Mouse (Mus musculus) lung, embryonic 14.5 days (tissue): ENCODE measurements at regions not wholly inside any gene's neighbourhood (a gene's known extent, or its start where the extent isn't known, plus 50 kb on each side); places are given as distances from the start of the nearest gene placed in this dataset.

ENCODE experiments used
- ATAC-seq: fragments of 200-750 bp; cut with Nextera tagmentation; 2 replicates; pipeline ENCODE4 v1.8.0; 2017; ENCODE audit warnings: mild to moderate bottlenecking, moderate TSS enrichment, moderate library complexity; ENCODE audit not compliant: insufficient read depth
- DNase-seq: peaks from one replicate; pipeline ENCODE4 v3.0.0-alpha.2; 2015
- H3K27ac ChIP-seq: fragments of 300-500 bp; sonication (generic); 2 replicates; pipeline ENCODE4 v1.5.1; 2014; ENCODE audit warnings: low read depth, mild to moderate bottlenecking, moderate library complexity
- H3K27me3 ChIP-seq: fragments of 300-500 bp; sonication (generic); 2 replicates; pipeline ENCODE4 v1.6.1; 2014; ENCODE audit warnings: low read length, control low read depth; ENCODE audit not compliant: insufficient read depth
- H3K36me3 ChIP-seq: fragments of 300-500 bp; sonication (generic); 2 replicates; pipeline ENCODE4 v1.6.1; 2014; ENCODE audit warnings: control low read depth; ENCODE audit not compliant: insufficient read depth
- H3K4me1 ChIP-seq: fragments of 300-500 bp; sonication (generic); 2 replicates; pipeline ENCODE4 v1.6.1; 2014; ENCODE audit warnings: antibody characterized with exemption, control low read depth; ENCODE audit not compliant: insufficient read depth
- H3K4me2 ChIP-seq: fragments of 300-500 bp; sonication (generic); 2 replicates; pipeline ENCODE4 v1.6.1; 2014; ENCODE audit warnings: mild to moderate bottlenecking
- H3K4me3 ChIP-seq: fragments of 300-500 bp; sonication (generic); 2 replicates; pipeline ENCODE4 v1.5.1; 2014; ENCODE audit warnings: low read depth, low read length
- H3K9ac ChIP-seq: fragments of 300-500 bp; sonication (generic); 2 replicates; pipeline ENCODE4 v1.6.1; 2014
- H3K9me3 ChIP-seq: fragments of 300-500 bp; sonication (generic); 2 replicates; pipeline ENCODE4 v1.6.1; 2016; ENCODE audit warnings: low read depth, low read length, control low read depth
- CTCF ChIP-seq: IDR thresholded peaks from 2 replicates; pipeline ENCODE4 v1.5.1; 2016; ENCODE audit warnings: antibody characterized with exemption, low read depth
- WGBS: fragments of 180-500 bp; shearing (Covaris S2); extraction: QIAGEN DNeasy Blood & Tissue Kit; methylation state at CpG from one replicate; pipeline ENCODE4 v1.1.7; 2014; 5-methylcytosine and 5-hydroxymethylcytosine counted together

DNA sequence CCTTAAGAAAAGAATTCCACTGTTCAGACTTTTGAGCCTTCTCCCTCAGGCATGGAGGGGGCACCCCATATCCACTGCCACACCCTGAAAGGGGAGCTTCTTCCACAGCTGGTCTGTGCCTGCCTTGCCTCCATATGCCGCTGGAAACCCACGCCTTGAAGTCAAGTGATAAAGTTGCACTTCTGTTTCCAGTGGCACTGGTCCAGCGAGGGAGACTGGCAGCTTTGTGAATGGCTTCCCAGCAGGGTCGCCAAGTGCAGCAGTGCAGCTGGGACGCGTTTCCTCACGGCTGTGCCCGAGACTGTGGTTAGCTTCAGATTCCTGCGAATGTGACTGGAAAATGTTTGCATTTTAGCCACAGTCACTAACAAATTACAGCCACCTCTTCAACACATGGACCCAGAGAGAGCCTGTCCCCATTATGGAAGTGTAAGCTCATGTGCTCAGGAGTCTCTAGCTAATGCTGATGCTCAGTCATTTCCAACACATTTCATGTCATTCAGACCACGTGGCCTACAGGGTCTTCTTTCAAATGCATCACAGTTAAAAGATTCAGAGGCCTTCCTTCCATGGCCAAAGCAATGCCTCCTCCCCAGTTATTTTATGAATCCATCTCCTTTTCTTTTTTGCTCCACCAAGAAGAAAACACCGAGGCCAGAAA lies 557.2 kb upstream of the Mpdz start:
- H3K9ac ChIP-seq, result no peak overlapping the region
- H3K4me1 ChIP-seq, result peaks cover 6% of the 10 kb centered on the region; the same call in 1 of the 2 replicates
- DNase-seq (peak; percentile 97), ATAC-seq (peak; percentile 97)
- no peaks in the 10 kb centered on the region for H3K27me3 ChIP-seq
- peak overlapping the region; percentile 88 for H3K27ac ChIP-seq
- H3K36me3 ChIP-seq, result no peaks in the 10 kb centered on the region
- no peak overlapping the region for H3K4me2 ChIP-seq
- 19% methylated on average over 11 of the region's 11 CpGs for WGBS
- H3K9me3 ChIP-seq, result no peaks in the 10 kb centered on the region
- H3K4me3 ChIP-seq, result no peak overlapping the region
- no peak for TF ChIP-seq CTCF

DNA sequence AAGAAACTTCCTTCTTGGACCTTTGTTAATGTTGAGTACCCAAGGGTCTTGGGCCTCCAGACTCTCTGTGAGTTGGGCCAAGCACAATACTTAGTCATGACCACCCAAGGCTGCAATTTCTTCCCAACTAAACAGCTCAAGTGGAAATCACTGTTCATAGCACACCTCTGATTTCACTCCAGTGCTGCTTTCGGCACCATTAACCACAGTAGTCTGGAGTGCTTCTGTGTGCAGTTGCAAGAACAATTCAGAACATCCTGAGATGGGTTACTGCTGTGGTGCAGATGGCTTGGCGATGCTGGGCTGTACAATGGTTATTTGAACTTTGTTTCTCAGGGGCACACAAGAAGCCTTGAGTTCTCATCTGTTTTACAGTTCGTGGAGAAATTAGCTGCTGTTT lies 556.5 kb upstream of the Mpdz start:
- H3K27me3 ChIP-seq, result no peaks in the 10 kb centered on the region
- WGBS, result 85% methylated on average over 3 of the region's 3 CpGs
- no peak overlapping the region for H3K4me2 ChIP-seq
- no peak overlapping the region for H3K27ac ChIP-seq
- TF ChIP-seq CTCF, result no peak
- H3K4me3 ChIP-seq, result no peak overlapping the region
- ATAC-seq (no peak), DNase-seq (no peak)
- H3K4me1 ChIP-seq, result peaks cover 6% of the 10 kb centered on the region; the same call in 1 of the 2 replicates
- no peaks in the 10 kb centered on the region for H3K9me3 ChIP-seq
- no peaks in the 10 kb centered on the region for H3K36me3 ChIP-seq
- no peak overlapping the region for H3K9ac ChIP-seq

DNA sequence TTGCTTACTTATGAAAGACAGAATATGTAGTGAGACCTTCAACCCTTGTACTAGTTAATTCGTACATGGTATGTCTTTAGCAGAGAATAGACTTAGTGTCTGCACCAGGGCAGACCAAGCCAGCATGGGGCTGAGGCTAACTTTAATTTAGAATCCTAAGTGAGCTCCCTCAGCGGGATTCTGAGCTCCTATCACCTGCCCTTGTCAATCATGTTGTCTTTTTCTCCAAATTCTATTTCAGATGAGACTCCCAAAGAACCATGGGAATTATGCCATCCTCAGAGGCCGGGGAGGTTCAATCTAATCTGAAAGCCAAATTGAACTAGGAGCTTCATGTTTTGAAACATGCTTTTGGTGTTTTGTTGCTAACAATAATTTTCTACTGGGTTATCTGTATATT lies 553.8 kb upstream of the Mpdz start:
- TF ChIP-seq CTCF, result no peak
- H3K4me3 ChIP-seq, result no peak overlapping the region
- no peak for ATAC-seq
- no peak overlapping the region for H3K27ac ChIP-seq
- H3K9me3 ChIP-seq, result no peaks in the 10 kb centered on the region
- no peak for DNase-seq
- no peaks in the 10 kb centered on the region for H3K36me3 ChIP-seq
- no peaks in the 10 kb centered on the region for H3K27me3 ChIP-seq
- H3K4me2 ChIP-seq, result no peak overlapping the region
- H3K9ac ChIP-seq, result no peak overlapping the region
- H3K4me1 ChIP-seq, result peaks cover 6% of the 10 kb centered on the region; the same call in 1 of the 2 replicates
- 65% methylated on average over 3 of the region's 3 CpGs for WGBS

DNA sequence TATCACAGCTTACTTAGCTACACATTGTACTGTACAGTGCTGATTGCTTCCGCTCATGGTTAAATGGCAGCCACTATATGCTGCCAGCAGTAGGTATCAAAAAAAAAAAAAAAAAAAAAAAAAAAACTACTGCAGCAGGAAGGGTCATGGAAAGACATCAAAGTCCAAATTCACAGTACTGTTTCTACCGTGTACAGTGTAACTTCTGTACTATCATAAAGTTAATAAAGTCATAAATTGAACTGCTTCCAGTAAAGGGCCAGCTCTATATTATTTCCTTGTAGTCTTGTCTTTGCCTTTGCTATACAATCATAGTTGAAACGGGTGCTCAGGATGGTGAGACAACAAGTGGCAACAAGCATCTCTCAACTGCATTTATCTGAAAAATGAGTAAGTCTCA lies 552.6 kb upstream of the Mpdz start:
- H3K9me3 ChIP-seq, result no peaks in the 10 kb centered on the region
- no peak overlapping the region for H3K27ac ChIP-seq
- ATAC-seq, result no peak
- H3K4me3 ChIP-seq, result no peak overlapping the region
- H3K27me3 ChIP-seq, result no peaks in the 10 kb centered on the region
- no peak overlapping the region for H3K9ac ChIP-seq
- no peak overlapping the region for H3K4me2 ChIP-seq
- WGBS, result 82% methylated on average over 3 of the region's 3 CpGs
- H3K4me1 ChIP-seq, result no peaks in the 10 kb centered on the region
- no peaks in the 10 kb centered on the region for H3K36me3 ChIP-seq
- no peak for DNase-seq
- no peak for TF ChIP-seq CTCF

DNA sequence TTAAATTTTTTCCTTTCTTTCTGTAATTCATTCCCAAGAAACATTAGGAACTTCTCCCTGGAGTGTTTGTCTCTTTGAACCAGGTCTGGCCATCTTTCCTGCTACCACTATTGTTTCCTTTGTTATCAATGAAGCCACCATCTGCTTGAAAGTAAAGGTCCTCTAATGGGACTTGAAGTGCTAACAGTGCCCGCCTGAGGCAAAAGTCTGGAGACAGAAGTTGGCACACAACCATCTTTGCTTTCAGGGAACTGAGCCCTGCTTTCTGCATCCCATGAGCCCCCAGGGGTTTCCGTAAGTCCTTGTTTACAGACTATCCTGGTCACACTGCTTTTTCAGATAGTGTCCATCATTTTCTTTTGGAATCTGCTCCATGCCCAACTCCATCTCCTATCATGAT lies 546.2 kb upstream of the Mpdz start:
- Histone ChIP-seq H3K27ac (no peak overlapping the region), H3K4me1 (no peaks in the 10 kb centered on the region), H3K27me3 (no peaks in the 10 kb centered on the region), H3K4me3 (no peak overlapping the region), H3K36me3 (no peaks in the 10 kb centered on the region), H3K4me2 (no peak overlapping the region), H3K9ac (no peak overlapping the region), H3K9me3 (no peaks in the 10 kb centered on the region)
- no peak for TF ChIP-seq CTCF
- no peak for ATAC-seq
- 84% methylated on average over 2 of the region's 2 CpGs for WGBS
- DNase-seq, result no peak

DNA sequence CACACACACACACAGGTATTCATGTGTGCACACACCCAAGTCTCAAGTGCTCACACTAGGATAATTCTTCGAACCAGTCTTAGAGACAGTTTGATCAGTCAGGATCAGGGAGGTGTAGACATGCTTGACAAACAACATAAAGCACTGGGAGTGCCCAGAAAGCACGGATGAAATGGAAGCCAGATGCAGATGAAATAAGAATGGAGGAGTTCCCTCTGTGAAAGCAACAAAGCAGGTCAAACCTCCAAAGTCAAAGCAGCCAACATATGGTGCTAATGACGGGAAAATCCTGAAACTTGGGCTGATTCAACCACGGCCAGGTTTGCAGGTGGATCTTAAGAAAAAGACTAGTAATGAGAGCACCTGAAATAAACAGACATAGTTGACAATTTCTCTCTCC lies 544.0 kb upstream of the Mpdz start:
- no peak for TF ChIP-seq CTCF
- 66% methylated on average over 4 of the region's 4 CpGs for WGBS
- H3K4me3 ChIP-seq, result no peak overlapping the region
- H3K27ac ChIP-seq, result no peak overlapping the region
- no peak overlapping the region for H3K9ac ChIP-seq
- H3K36me3 ChIP-seq, result no peaks in the 10 kb centered on the region
- DNase-seq (no peak), ATAC-seq (no peak)
- no peaks in the 10 kb centered on the region for H3K27me3 ChIP-seq
- H3K9me3 ChIP-seq, result no peaks in the 10 kb centered on the region
- H3K4me2 ChIP-seq, result no peak overlapping the region
- H3K4me1 ChIP-seq, result no peaks in the 10 kb centered on the region

DNA sequence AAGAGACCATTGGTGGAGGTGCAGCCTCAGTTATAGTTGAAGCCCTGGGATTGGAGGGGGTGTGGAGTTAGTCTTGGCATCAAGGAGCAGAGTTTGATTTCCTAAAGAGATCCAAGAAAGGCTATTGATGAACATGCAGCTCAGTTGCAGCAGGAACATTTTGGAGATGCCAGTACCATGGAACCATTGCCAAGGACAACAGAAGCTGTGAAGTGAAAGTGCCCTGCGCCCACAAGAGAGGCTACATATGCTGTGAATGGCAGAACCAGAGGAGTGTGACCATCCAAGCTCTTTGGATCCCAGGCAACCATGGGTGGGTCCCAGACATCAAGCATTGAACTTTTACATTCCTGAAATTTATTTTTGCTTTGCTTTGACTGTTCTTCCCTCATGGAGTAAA lies 539.2 kb upstream of the Mpdz start:
- Histone ChIP-seq H3K36me3 (no peaks in the 10 kb centered on the region), H3K4me1 (no peaks in the 10 kb centered on the region), H3K27me3 (no peaks in the 10 kb centered on the region), H3K27ac (no peak overlapping the region), H3K4me3 (no peak overlapping the region), H3K9me3 (no peaks in the 10 kb centered on the region), H3K9ac (no peak overlapping the region), H3K4me2 (no peak overlapping the region)
- 86% methylated on average over 1 of the region's 1 CpGs for WGBS
- DNase-seq, result no peak
- no peak for TF ChIP-seq CTCF
- no peak for ATAC-seq
